Mouse (Mus musculus) A20 (cell line): ENCODE measurements around the gene Slx4ip.
"Not testable (repeated sequence)": the region's sequence is repeated elsewhere in the genome, so short reads cannot be mapped to it uniquely, and the experiment has no call there.

Source experiments
- DNase-seq: peaks from one replicate; pipeline ENCODE4 v3.0.0-alpha.2; 2011; ENCODE audit warnings: low read depth, low spot score

The Slx4ip gene

GRCm38 (mm10) chr2:136891068-136891950 is at the start of gene Slx4ip, which contains the start of the genes AL731706.1 and Mkks:
Gene Slx4ip (plus strand): TSS chr2:136891218.
Gene AL731706.1 (minus strand): TSS chr2:136891389.
Gene Mkks (minus strand): TSS chr2:136891389.
- DNase-seq: peak; percentile 99

- DNase-seq: no peak
These were observed 40.7 kb upstream of the Slx4ip start for GRCm38 (mm10) chr2:136850366-136850765.

- DNase-seq: no peak
These were observed 36.3 kb upstream of the Slx4ip start for GRCm38 (mm10) chr2:136854543-136855388.

DNA sequence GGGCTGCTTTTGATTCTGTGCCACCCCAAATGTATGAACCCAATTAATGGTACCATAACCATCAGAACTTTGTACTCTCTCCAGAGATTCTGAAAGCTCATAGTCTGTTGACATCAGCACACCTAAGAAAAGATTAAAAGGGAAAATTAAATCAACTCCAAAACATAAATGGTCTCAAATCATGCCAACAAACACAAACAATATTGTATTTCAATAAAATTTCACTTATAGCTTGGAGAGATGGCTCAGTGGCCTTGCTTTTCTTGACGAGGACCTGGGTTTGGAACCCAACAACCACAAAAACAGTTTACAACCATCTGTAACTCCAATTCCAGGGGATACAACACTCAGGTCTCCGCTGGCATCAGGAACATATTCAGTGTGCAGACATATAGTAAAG is 5.4 kb upstream of the Slx4ip start, which contains the start of gene AL731706.2:
AL731706.2 (minus strand) TSS at position 101 of the 400 bp plus-strand sequence.
- no peak for DNase-seq

- DNase-seq: peak; percentile 35
These were observed 4.2 kb upstream of the Slx4ip start for GRCm38 (mm10) chr2:136886846-136887245.

GRCm38 (mm10) chr2:136890716-136891067 is 326 bp upstream of the Slx4ip start:
- DNase-seq: not testable (repeated sequence)

- DNase-seq: peak; percentile 97
These were observed 943 bp downstream of the Slx4ip start for GRCm38 (mm10) chr2:136891951-136892371.

GRCm38 (mm10) chr2:136894494-136894893 is 3.5 kb downstream of the Slx4ip start:
- DNase-seq: no peak

GRCm38 (mm10) chr2:136896131-136896530 is 5.1 kb downstream of the Slx4ip start:
- DNase-seq: no peak

- no peak for DNase-seq
These were observed 17.6 kb downstream of the Slx4ip start for GRCm38 (mm10) chr2:136908596-136908995.

DNA sequence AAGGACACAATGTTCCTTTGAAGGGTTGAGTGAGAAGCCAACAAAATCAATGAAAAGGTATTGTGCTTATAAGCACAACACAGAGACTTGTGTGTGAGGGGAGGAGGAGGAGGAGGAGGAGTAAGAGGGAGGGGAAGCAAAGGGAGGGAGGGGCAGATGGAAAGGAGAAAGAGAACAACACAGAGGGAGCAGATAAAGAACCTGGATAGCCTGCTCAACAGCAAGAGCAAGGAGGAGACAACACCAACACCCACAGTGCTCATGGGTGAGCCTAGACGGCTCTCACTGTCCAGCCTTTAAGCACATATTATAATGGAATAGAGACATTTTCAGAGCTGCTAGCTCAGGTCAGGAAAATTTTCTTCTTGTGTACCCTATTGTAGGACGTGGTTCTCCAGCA is 18.3 kb downstream of the Slx4ip start:
- no peak for DNase-seq

DNA sequence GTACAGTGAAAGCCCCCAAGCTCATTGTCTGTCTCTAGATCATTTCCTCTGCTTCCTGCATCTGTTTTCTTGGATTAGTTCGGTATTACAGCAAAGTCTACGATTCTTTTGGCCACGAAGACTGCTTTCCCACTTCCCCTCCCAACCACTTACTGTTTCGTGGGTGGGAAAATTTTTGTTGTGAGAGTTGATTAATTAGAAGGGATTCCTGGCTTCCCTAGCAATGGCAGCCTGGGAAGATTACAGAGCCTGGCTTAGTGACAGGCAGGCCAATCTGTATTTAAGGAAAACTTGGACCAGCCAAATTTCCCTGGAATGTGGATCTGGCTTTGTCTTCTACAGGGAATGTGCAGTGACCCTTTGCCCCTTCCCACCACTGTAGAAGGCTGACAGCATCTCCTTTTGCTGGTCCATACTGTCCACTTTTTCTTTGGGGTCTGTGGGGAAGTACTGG is 21.0 kb downstream of the Slx4ip start:
- no peak for DNase-seq

GRCm38 (mm10) chr2:136913021-136913420 is 22.0 kb downstream of the Slx4ip start:
- DNase-seq: no peak

GRCm38 (mm10) chr2:136914334-136914902 is 23.4 kb downstream of the Slx4ip start:
- DNase-seq: no peak

DNA sequence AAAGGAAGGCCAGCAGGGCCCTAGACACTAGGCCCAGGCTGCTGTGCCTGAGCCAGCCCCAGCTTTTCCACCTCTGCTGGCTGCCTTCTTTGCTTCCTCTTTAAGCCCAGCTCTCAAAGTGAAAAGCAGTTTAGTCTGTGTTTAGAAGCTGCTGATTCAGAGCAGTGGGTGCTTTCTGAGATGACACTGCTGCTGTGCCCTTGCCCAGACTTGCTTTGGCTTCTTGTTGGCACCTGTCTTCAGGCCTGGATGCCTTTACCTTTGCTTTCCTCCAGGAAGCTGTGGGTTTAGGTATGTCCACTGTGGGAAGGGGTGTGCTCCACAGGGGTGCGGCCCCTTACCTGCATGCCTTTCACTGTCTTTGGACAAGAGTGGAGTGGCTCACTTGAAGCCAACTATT is 28.4 kb downstream of the Slx4ip start:
- peak; percentile 29 for DNase-seq

- DNase-seq: peak; percentile 28
These were observed 29.4 kb downstream of the Slx4ip start for GRCm38 (mm10) chr2:136920257-136920993.

DNA sequence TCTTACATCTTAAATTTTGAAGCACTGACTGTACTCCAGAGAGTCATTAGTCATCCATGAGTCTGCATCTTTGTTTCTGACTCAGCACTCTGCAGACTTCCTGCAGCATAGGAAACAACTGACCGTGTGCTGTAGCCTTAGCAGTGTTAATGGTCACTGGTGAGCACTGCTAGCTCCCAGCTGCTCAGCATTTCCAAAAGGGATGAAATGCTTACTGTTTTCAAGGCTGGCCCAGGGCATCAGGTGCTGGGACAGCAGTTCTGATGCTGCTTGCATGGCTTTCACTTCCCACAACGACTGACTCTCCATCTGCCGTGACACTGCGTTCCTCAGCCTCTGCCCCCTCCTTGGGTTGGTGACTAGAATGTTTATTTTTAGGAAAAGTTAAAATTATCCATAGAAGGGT is 30.0 kb downstream of the Slx4ip start:
- DNase-seq: peak; percentile 83

DNA sequence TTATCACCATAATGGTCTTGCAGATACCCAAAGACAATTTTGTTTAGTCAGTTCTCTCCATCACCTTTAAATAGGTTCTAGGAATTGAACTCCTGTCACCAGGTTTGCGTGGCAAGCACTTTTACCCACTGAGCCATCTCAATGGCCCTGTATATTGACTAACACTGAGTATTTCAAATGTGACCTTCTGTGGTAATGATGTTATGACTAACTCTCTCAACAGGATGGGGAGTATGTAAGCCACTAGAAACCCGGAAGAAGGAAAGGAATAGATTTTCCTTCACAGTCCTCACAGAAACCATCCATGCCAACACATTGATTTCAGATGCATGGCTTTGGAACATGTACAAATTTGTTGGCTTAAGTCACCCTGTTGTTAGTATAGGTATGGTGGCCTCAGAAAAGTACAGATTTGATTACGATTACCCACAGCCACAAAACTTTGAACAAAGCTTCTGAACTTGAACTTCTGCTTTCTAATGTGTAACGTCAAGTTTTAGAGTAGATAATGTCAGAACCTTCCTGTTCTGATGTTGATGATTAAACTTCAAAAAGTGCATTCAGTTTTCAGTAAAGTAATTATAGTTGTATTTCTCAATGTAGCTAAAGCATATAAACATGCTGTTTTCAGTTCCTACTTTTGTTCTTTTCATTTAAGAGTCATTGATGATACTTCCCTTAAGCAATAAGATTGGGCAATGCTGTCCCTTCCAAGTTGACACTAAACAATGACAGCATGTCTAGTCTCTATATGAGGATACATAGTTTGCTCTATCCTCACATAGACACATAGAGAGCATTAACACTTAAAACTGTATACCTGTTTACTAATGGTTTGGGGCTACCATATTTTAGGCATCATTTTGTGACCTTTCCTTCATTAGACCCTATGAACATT is 45.6 kb downstream of the Slx4ip start:
- peak; percentile 36 for DNase-seq

GRCm38 (mm10) chr2:136938249-136938648 is 47.2 kb downstream of the Slx4ip start:
- no peak for DNase-seq

DNA sequence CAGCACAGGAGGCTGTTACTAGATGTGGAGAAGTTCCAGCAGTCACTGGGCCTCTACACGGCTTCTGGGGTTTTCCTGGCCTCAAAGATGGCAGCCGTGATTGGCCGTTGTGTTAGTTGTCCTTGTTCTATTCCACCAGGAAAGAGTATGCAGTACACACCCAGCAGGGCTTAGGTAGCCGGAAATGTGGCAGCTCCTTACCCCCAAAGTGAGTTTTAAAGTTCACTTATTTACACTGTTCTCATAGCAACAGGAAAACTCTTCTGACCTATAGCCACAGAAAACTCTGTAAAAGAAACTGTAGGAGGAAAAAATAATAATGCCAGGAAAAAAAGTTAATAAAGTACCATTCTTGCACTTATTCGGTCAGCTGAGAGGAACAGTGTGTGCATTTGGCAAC is 55.3 kb downstream of the Slx4ip start:
- DNase-seq: no peak
